Mouse (Mus musculus) midbrain, embryonic 11.5 days (tissue): Measurements from ENCODE around the gene Iqcf4. TPM values are rescaled to one million over a fixed set of nuclear protein-coding genes. Genes with fewer than 3 reads are reported as not detected.

Source experiments
- ATAC-seq: fragments of 200-750 bp; cut with Nextera tagmentation; 2 replicates; pipeline ENCODE4 v1.8.0; 2017; ENCODE audit warnings: moderate TSS enrichment, moderate library complexity; ENCODE audit not compliant: low FRiP score
- DNase-seq: peaks from one replicate; pipeline ENCODE4 v3.0.0; 2015; ENCODE audit warnings: low spot score; ENCODE audit errors: missing footprints
- H3K27ac ChIP-seq: fragments of 300-500 bp; sonication (generic); 2 replicates; pipeline ENCODE4 v1.5.1; 2014; ENCODE audit warnings: low read depth, low read length
- H3K27me3 ChIP-seq: fragments of 300-500 bp; sonication (generic); 2 replicates; pipeline ENCODE4 v1.6.1; 2014; ENCODE audit warnings: mild to moderate bottlenecking, low read length, moderate library complexity, mixed read lengths; ENCODE audit not compliant: control insufficient read depth, insufficient read depth
- H3K36me3 ChIP-seq: fragments of 300-500 bp; sonication (generic); 2 replicates; pipeline ENCODE4 v1.6.1; 2014; ENCODE audit warnings: mild to moderate bottlenecking, low read length, moderate library complexity, mixed read lengths; ENCODE audit not compliant: control insufficient read depth, insufficient read depth
- H3K4me1 ChIP-seq: fragments of 300-500 bp; sonication (generic); 2 replicates; pipeline ENCODE4 v1.6.1; 2014; ENCODE audit warnings: low read length; ENCODE audit not compliant: control insufficient read depth, insufficient read depth
- H3K4me2 ChIP-seq: fragments of 300-500 bp; sonication (generic); 2 replicates; pipeline ENCODE4 v1.6.1; 2014; ENCODE audit warnings: mild to moderate bottlenecking, moderate library complexity
- H3K4me3 ChIP-seq: fragments of 300-500 bp; sonication (generic); 2 replicates; pipeline ENCODE4 v1.5.1; 2014; ENCODE audit warnings: low read depth, low read length
- H3K9ac ChIP-seq: fragments of 300-500 bp; sonication (generic); 2 replicates; pipeline ENCODE4 v1.6.1; 2014; ENCODE audit warnings: low read length
- H3K9me3 ChIP-seq: fragments of 300-500 bp; sonication (generic); 2 replicates; pipeline ENCODE4 v1.6.1; 2016; ENCODE audit warnings: low read length; ENCODE audit not compliant: control insufficient read depth
- WGBS: fragments of 180-500 bp; shearing (Covaris S2); extraction: QIAGEN DNeasy Blood & Tissue Kit; methylation state at CpG from one replicate; pipeline ENCODE4 v1.1.7; 2014; 5-methylcytosine and 5-hydroxymethylcytosine counted together
- polyA plus RNA-seq: library from polyadenylated mRNA; unstranded; fragments of >200 nt; fragmentation: Nextera tagmentation; extraction: Ambion mirVana; gene quantifications from 2 replicates; pipeline ENCODE4 v1.2.1, GENCODE M21; 2014

The Iqcf4 gene
- polyA plus RNA-seq, 1 experiment from 2014 or later: not detected

GRCm38 (mm10) chr9:106534975-106535374, 35.8 kb downstream of the Iqcf4 start:
- DNase-seq (no peak), ATAC-seq (no peak)
- H3K4me1 ChIP-seq: no peaks in the 10 kb centered on the region
- H3K4me3 ChIP-seq: no peak overlapping the region
- WGBS: 94% methylated on average over 11 of the region's 11 CpGs
- no peaks in the 10 kb centered on the region for H3K36me3 ChIP-seq
- no peaks in the 10 kb centered on the region for H3K27me3 ChIP-seq
- no peaks in the 10 kb centered on the region for H3K9me3 ChIP-seq
- no peak overlapping the region for H3K4me2 ChIP-seq
- no peak overlapping the region for H3K27ac ChIP-seq
- H3K9ac ChIP-seq: no peak overlapping the region

- Histone ChIP-seq H3K27ac (no peak overlapping the region), H3K9ac (no peak overlapping the region), H3K4me3 (no peak overlapping the region), H3K4me1 (no peaks in the 10 kb centered on the region), H3K4me2 (no peak overlapping the region), H3K9me3 (no peaks in the 10 kb centered on the region), H3K27me3 (no peaks in the 10 kb centered on the region), H3K36me3 (no peaks in the 10 kb centered on the region)
- DNase-seq (no peak), ATAC-seq (no peak)
- WGBS: 90% methylated on average over 7 of the region's 7 CpGs
These were observed 36.5 kb downstream of the Iqcf4 start for GRCm38 (mm10) chr9:106534296-106534695.

GRCm38 (mm10) chr9:106531833-106532232, 39.0 kb downstream of the Iqcf4 start:
- Histone ChIP-seq H3K4me2 (no peak overlapping the region), H3K9me3 (no peaks in the 10 kb centered on the region), H3K27ac (no peak overlapping the region), H3K4me3 (no peak overlapping the region), H3K27me3 (no peaks in the 10 kb centered on the region), H3K9ac (no peak overlapping the region), H3K4me1 (no peaks in the 10 kb centered on the region), H3K36me3 (no peaks in the 10 kb centered on the region)
- peak; percentile 88 for DNase-seq
- WGBS: 36% methylated on average over 3 of the region's 3 CpGs
- ATAC-seq: no peak; the same call in 1 of the 2 replicates

GRCm38 (mm10) chr9:106519909-106520308, 50.9 kb downstream of the Iqcf4 start:
- no peak overlapping the region for H3K27ac ChIP-seq
- H3K4me1 ChIP-seq: no peaks in the 10 kb centered on the region
- no peak overlapping the region for H3K4me2 ChIP-seq
- H3K4me3 ChIP-seq: no peak overlapping the region
- WGBS: 83% methylated on average over 8 of the region's 8 CpGs
- no peaks in the 10 kb centered on the region for H3K36me3 ChIP-seq
- no peaks in the 10 kb centered on the region for H3K27me3 ChIP-seq
- ATAC-seq (no peak), DNase-seq (no peak)
- H3K9me3 ChIP-seq: no peaks in the 10 kb centered on the region
- no peak overlapping the region for H3K9ac ChIP-seq

- no peak overlapping the region for H3K4me3 ChIP-seq
- H3K9me3 ChIP-seq: no peaks in the 10 kb centered on the region
- H3K27ac ChIP-seq: no peak overlapping the region
- ATAC-seq: no peak
- H3K27me3 ChIP-seq: no peaks in the 10 kb centered on the region
- H3K4me1 ChIP-seq: no peaks in the 10 kb centered on the region
- no peak overlapping the region for H3K4me2 ChIP-seq
- H3K9ac ChIP-seq: no peak overlapping the region
- 79% methylated on average over 2 of the region's 2 CpGs for WGBS
- DNase-seq: no peak
- H3K36me3 ChIP-seq: no peaks in the 10 kb centered on the region
These were observed 51.4 kb downstream of the Iqcf4 start for GRCm38 (mm10) chr9:106519433-106519832.

Other genes starting within 250 kb of the Iqcf4 start
- gene Dusp7, start 202.4 kb downstream of the Iqcf4 start, polyA plus RNA-seq: 16.1 and 17.0 TPM in 2 replicates
- 867 and 874 TPM in 2 replicates for gene Rpl29, start 141.5 kb downstream of the Iqcf4 start, polyA plus RNA-seq
- 29.9 and 30.4 TPM in 2 replicates for gene Acy1, start 132.7 kb downstream of the Iqcf4 start, polyA plus RNA-seq
- 3.9 and 4.5 TPM in 2 replicates for gene Abhd14b, start 123.5 kb downstream of the Iqcf4 start, polyA plus RNA-seq
- gene Abhd14a, start 123.3 kb downstream of the Iqcf4 start, polyA plus RNA-seq: 30.8 and 34.5 TPM in 2 replicates
- 219 and 256 TPM in 2 replicates for gene Pcbp4, start 117.7 kb downstream of the Iqcf4 start, polyA plus RNA-seq
- gene Gpr62, start 105.1 kb downstream of the Iqcf4 start, polyA plus RNA-seq: 0.12 and 0.23 TPM in 2 replicates
- 38.2 and 44.4 TPM in 2 replicates for gene Rrp9, start 95.0 kb downstream of the Iqcf4 start, polyA plus RNA-seq
- 1.1 and 1.2 TPM in 2 replicates for gene Parp3, start 94.0 kb downstream of the Iqcf4 start, polyA plus RNA-seq
- gene Iqcf1, start 71.0 kb downstream of the Iqcf4 start, polyA plus RNA-seq: not detected in 2 replicates
- gene Iqcf5, start 56.4 kb downstream of the Iqcf4 start, polyA plus RNA-seq: not detected in 2 replicates
- gene Iqcf3, start 9.4 kb downstream of the Iqcf4 start, polyA plus RNA-seq: not detected in 2 replicates
- not detected in 2 replicates for gene Iqcf6, start 55.6 kb upstream of the Iqcf4 start, polyA plus RNA-seq
- 15.5 and 16.4 TPM in 2 replicates for gene Grm2, start 85.1 kb upstream of the Iqcf4 start, polyA plus RNA-seq
- gene Tex264, start 114.9 kb upstream of the Iqcf4 start, polyA plus RNA-seq: 24.6 and 27.1 TPM in 2 replicates
- gene Rad54l2, start 218.2 kb upstream of the Iqcf4 start, polyA plus RNA-seq: 5.5 and 6.1 TPM in 2 replicates